Mouse (Mus musculus) G1E (cell line): ENCODE data around the gene Gpr18.

Experiments
- CTCF ChIP-seq: IDR thresholded peaks from 2 replicates; pipeline ENCODE4 v1.5.1; 2012; ENCODE audit warnings: low read depth, low read length, inconsistent platforms, mixed read lengths
- GATA1 ChIP-seq: IDR thresholded peaks from 2 replicates; pipeline ENCODE4 v1.6.1; 2012; ENCODE audit warnings: borderline replicate concordance, low read length, inconsistent platforms, mixed read lengths

- no peak for TF ChIP-seq CTCF
- no peak for TF ChIP-seq GATA1
Measured at GRCm38 (mm10) chr14:121951399-121952045, 35.9 kb upstream of the Gpr18 start.
